29 mouse cellular contexts compared by ENCODE assay signal in the genomic region with DNA sequence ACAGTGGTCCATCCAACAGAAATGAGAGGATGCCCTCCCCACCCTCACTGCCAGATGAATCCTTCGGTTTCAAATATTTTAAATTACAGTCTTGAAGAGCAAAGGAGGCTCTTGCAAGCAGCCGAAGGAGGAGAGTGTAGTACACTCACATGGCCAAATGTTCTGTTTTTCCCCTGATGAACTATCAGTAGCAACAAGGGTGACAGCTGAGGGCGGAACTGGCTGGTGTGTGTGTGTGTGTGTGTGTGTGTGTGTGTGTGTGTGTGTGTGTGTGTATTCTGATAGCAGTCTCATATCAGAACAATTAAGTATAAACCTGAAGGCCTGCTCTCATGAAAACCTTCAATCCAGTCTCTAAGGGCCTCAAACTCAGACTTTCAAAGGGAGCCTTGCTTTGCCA. TPM values are rescaled to one million over a fixed set of nuclear protein-coding genes. Genes with fewer than 3 reads are reported as not detected.
A peak's percentile ranks its signal among the peaks of the same experiment; 100 is the strongest.
DNase-seq lines count a peak whose midpoint lies in the region; ATAC-seq and TF ChIP-seq lines count a peak whose summit lies in the region.
"Had no signal": no experiment of that assay in that cellular context is flagged by ENCODE, and none has a peak within 500 bp of the region (broad histone marks: within the 10 kb centered on the region; RNA-seq: fewer than 3 reads in every experiment).

No protein-coding gene starts in this region.

- DNase-seq in heart, embryonic 10.5 days (ENCODE audit: low spot score), result no peak
- no peak for DNase-seq in heart, postnatal 4 days
- no peak for DNase-seq in heart, postnatal 0 days (ENCODE audit: low spot score)
- DNase-seq in heart, adult 8-10 months (ENCODE audit: low spot score), result no peak
- DNase-seq in stomach, postnatal 0 days (ENCODE audit: low spot score), result peak; percentile 44
- no peak for DNase-seq in forebrain, embryonic 10.5 days (ENCODE audit: extremely low spot score, low spot score)
- DNase-seq: adrenal gland, postnatal 14 days; cerebellum, adult 11-12 months; cerebellum, adult 8-10 months; cerebellum, postnatal 10 days; cerebellum, postnatal 36 days; embryo, embryonic 11 days; forebrain, postnatal 0 days; gastrocnemius, postnatal 14 days; kidney, adult 11 months had no signal

- ATAC-seq in heart, postnatal 0 days (ENCODE audit: insufficient read depth, low read depth), result no peak
- no peak for ATAC-seq in stomach, postnatal 0 days (ENCODE audit: low FRiP score, low TSS enrichment)
- ATAC-seq: CD4-positive, CD25-positive, alpha-beta regulatory T cell, adult 4 months; forebrain, embryonic 14.5 days; forebrain, postnatal 0 days; hindbrain, embryonic 16.5 days; intestine, embryonic 15.5 days had no signal

- peak overlapping the region; percentile 63 for H3K27ac ChIP-seq in heart, embryonic 10.5 days
- peak overlapping the region; percentile 98; the same call in 1 of the 2 replicates for H3K27ac ChIP-seq in heart, postnatal 0 days (ENCODE audit: low read depth)
- H3K27ac ChIP-seq in embryonic fibroblast, embryonic 13.5 days (ENCODE audit: insufficient read depth, low read length), result peak overlapping the region; percentile 82
- no peak overlapping the region for H3K27ac ChIP-seq in stomach, postnatal 0 days (replicated peaks)
- H3K27ac ChIP-seq in forebrain, embryonic 10.5 days, result no peak overlapping the region
- H3K27ac ChIP-seq: embryonic facial prominence, embryonic 10.5 days; embryonic facial prominence, embryonic 13.5 days; hindbrain, embryonic 10.5 days; hindbrain, embryonic 13.5 days; intestine, embryonic 15.5 days had no signal

- no peaks in the 10 kb centered on the region for H3K9me3 ChIP-seq in heart, embryonic 10.5 days
- H3K9me3 ChIP-seq in heart, postnatal 0 days (replicated peaks; ENCODE audit: control insufficient read depth, low read length), result no peaks in the 10 kb centered on the region
- H3K9me3 ChIP-seq in stomach, postnatal 0 days (ENCODE audit: control insufficient read depth, low read length), result no peaks in the 10 kb centered on the region
- no peaks in the 10 kb centered on the region for H3K9me3 ChIP-seq in forebrain, embryonic 10.5 days
- H3K9me3 ChIP-seq: embryonic facial prominence, embryonic 10.5 days; embryonic facial prominence, embryonic 13.5 days; heart, embryonic 15.5 days; hindbrain, embryonic 10.5 days; hindbrain, embryonic 13.5 days; intestine, embryonic 15.5 days had no signal

- no peak overlapping the region for H3K9ac ChIP-seq in heart, postnatal 0 days (replicated peaks; ENCODE audit: low read depth, low read length)
- H3K9ac ChIP-seq in stomach, postnatal 0 days (ENCODE audit: low read length), result no peak overlapping the region
- H3K9ac ChIP-seq: embryonic facial prominence, embryonic 13.5 days; forebrain, postnatal 0 days; heart, embryonic 15.5 days; hindbrain, embryonic 13.5 days; intestine, embryonic 15.5 days had no signal

- no peak overlapping the region for H3K4me2 ChIP-seq in heart, postnatal 0 days (ENCODE audit: low read depth, low read length)
- H3K4me2 ChIP-seq in stomach, postnatal 0 days (replicated peaks; ENCODE audit: low read depth), result no peak overlapping the region
- H3K4me2 ChIP-seq: embryonic facial prominence, embryonic 13.5 days; heart, embryonic 11.5 days; heart, embryonic 15.5 days; hindbrain, embryonic 13.5 days; intestine, embryonic 15.5 days had no signal

- no peaks in the 10 kb centered on the region for H3K36me3 ChIP-seq in heart, embryonic 10.5 days
- H3K36me3 ChIP-seq in heart, postnatal 0 days (replicated peaks; ENCODE audit: control insufficient read depth, insufficient read depth, low read length), result no peaks in the 10 kb centered on the region
- H3K36me3 ChIP-seq in stomach, postnatal 0 days (ENCODE audit: control insufficient read depth, insufficient read depth, low read length), result no peaks in the 10 kb centered on the region
- H3K36me3 ChIP-seq in forebrain, embryonic 10.5 days (replicated peaks), result no peaks in the 10 kb centered on the region
- H3K36me3 ChIP-seq: embryonic facial prominence, embryonic 10.5 days; embryonic facial prominence, embryonic 13.5 days; heart, embryonic 15.5 days; hindbrain, embryonic 10.5 days; hindbrain, embryonic 13.5 days; intestine, embryonic 15.5 days had no signal

- no peak for TF ChIP-seq CTCF in heart, postnatal 0 days (IDR thresholded peaks at IDR 0.05; ENCODE audit: low read depth)
- no peak for TF ChIP-seq CTCF in embryonic fibroblast, embryonic 13.5 days (IDR thresholded peaks at IDR 0.05; ENCODE audit: borderline replicate concordance, insufficient read depth, low read length)
- TF ChIP-seq CTCF in stomach, postnatal 0 days (IDR thresholded peaks at IDR 0.05; ENCODE audit: low read depth), result no peak

- no peak overlapping the region for H3K4me3 ChIP-seq in heart, embryonic 10.5 days
- H3K4me3 ChIP-seq in heart, postnatal 0 days (ENCODE audit: low read depth, low read length), result no peak overlapping the region
- H3K4me3 ChIP-seq in embryonic fibroblast, embryonic 13.5 days (ENCODE audit: insufficient read depth, low read length), result no peak overlapping the region
- no peak overlapping the region for H3K4me3 ChIP-seq in stomach, postnatal 0 days (ENCODE audit: low read depth, low read length)
- H3K4me3 ChIP-seq in forebrain, embryonic 10.5 days, result no peak overlapping the region
- H3K4me3 ChIP-seq: embryonic facial prominence, embryonic 10.5 days; embryonic facial prominence, embryonic 13.5 days; heart, embryonic 15.5 days; hindbrain, embryonic 10.5 days; hindbrain, embryonic 13.5 days; intestine, embryonic 15.5 days had no signal

- H3K27me3 ChIP-seq in heart, embryonic 10.5 days (ENCODE audit: insufficient read depth, poor library complexity, severe bottlenecking), result no peaks in the 10 kb centered on the region
- no peaks in the 10 kb centered on the region for H3K27me3 ChIP-seq in heart, postnatal 0 days (ENCODE audit: control insufficient read depth, insufficient read depth, low read length)
- no peaks in the 10 kb centered on the region for H3K27me3 ChIP-seq in stomach, postnatal 0 days (ENCODE audit: control insufficient read depth, insufficient read depth, low read length)
- no peaks in the 10 kb centered on the region for H3K27me3 ChIP-seq in forebrain, embryonic 10.5 days (ENCODE audit: poor library complexity, severe bottlenecking)
- H3K27me3 ChIP-seq: embryonic facial prominence, embryonic 13.5 days; heart, embryonic 15.5 days; hindbrain, embryonic 13.5 days; intestine, embryonic 15.5 days had no signal

- peaks cover 54% of the 10 kb centered on the region for H3K4me1 ChIP-seq in heart, embryonic 10.5 days
- H3K4me1 ChIP-seq in heart, postnatal 0 days (ENCODE audit: control insufficient read depth, insufficient read depth), result peaks cover 37% of the 10 kb centered on the region
- peaks cover 32% of the 10 kb centered on the region for H3K4me1 ChIP-seq in embryonic fibroblast, embryonic 13.5 days (ENCODE audit: control insufficient read depth, insufficient read depth, low read length)
- peaks cover 9% of the 10 kb centered on the region; the same call in 1 of the 2 replicates for H3K4me1 ChIP-seq in stomach, postnatal 0 days (replicated peaks; ENCODE audit: control insufficient read depth, insufficient read depth)
- H3K4me1 ChIP-seq in forebrain, embryonic 10.5 days, result peaks cover 25% of the 10 kb centered on the region

- no peak for TF ChIP-seq EP300 in heart, postnatal 0 days (IDR thresholded peaks at IDR 0.05; ENCODE audit: low read depth)
- no peak for TF ChIP-seq EP300 in stomach, postnatal 0 days (optimal IDR thresholded peaks at IDR 0.05)

- 80% methylated on average over 3 of the region's 3 CpGs for WGBS in heart, embryonic 10.5 days
- WGBS in heart, postnatal 0 days, result 78% methylated on average over 3 of the region's 3 CpGs
- 68% methylated on average over 3 of the region's 3 CpGs for WGBS in stomach, postnatal 0 days
- WGBS in forebrain, embryonic 10.5 days, result 85% methylated on average over 3 of the region's 3 CpGs

- TF ChIP-seq POLR2A in embryonic fibroblast, embryonic 13.5 days (IDR thresholded peaks at IDR 0.05; ENCODE audit: low read depth, low read length), result no peak

RNA-seq across cellular contexts. Expression of gene Itgb6, which starts 22.9 kb away (rescaled TPM):
- polyA plus RNA-seq in heart, embryonic 10.5 days (2016; fragmentation: Nextera tagmentation; extraction: Ambion mirVana), result 0.34 and 0.46 TPM in 2 replicates
- 1 to 10 TPM; 5.8 to 6.0 TPM for total RNA-seq in heart, postnatal 4 days (2021)
- 1.7 and 2.4 TPM in 2 replicates for total RNA-seq in heart, postnatal 0 days (2014; rRNA removed; ENCODE audit: low replicate concordance)
- polyA plus RNA-seq in heart, postnatal 0 days (2015; fragmentation: Nextera tagmentation; extraction: Ambion mirVana), result 0.51 and 0.71 TPM in 2 replicates
- total RNA-seq in heart, adult 8-10 months (2022), result 10 to 100 TPM; 20.2 to 32.3 (median 24.9) TPM
- not detected in 2 replicates for polyA plus RNA-seq in embryonic fibroblast, embryonic 13.5 days (2011; ENCODE audit: insufficient read length, low read depth, missing spikeins)
- 8.5 and 8.6 TPM in 2 replicates for polyA plus RNA-seq in stomach, postnatal 0 days (2015; fragmentation: Nextera tagmentation; extraction: Ambion mirVana)
- polyA plus RNA-seq in forebrain, embryonic 10.5 days (2016; fragmentation: Nextera tagmentation; extraction: Ambion mirVana), result 0.33 and 1.3 TPM in 2 replicates
- total RNA-seq: adrenal gland, adult 2 months; adrenal gland, postnatal 14 days; MEL had no signal
- polyA plus RNA-seq: adrenal gland, adult 2 months; cortical plate, adult 2 months; forebrain, postnatal 0 days had no signal

Comparison
In these comparisons a context has a peak if more than half of its experiments do, and no peak if none do; other contexts are left out.
1. H3K27ac ChIP-seq: peak in heart, embryonic 10.5 days (single experiment), heart, postnatal 0 days (single experiment) and embryonic fibroblast, embryonic 13.5 days (single experiment); none in stomach, postnatal 0 days (single experiment) and forebrain, embryonic 10.5 days (single experiment).